Mouse (Mus musculus) adrenal gland, postnatal 25 days (tissue): Measurements from ENCODE around the gene Cpt1c. TPM values are rescaled to one million over a fixed set of nuclear protein-coding genes. Genes with fewer than 3 reads are reported as not detected.

ENCODE experiments used
- DNase-seq: peaks from one replicate; pipeline ENCODE4 v3.0.0; 2021; ENCODE audit warnings: mixed read lengths
- microRNA-seq, 2 experiments: library from miRNA; unstranded; fragments of <30 nt; microRNA quantifications; one replicate each; pipeline ENCODE4 v1.2.0; 2021
- total RNA-seq: library from RNA; stranded (reverse); gene quantifications from 2 replicates; pipeline ENCODE4 v1.2.3, GENCODE M21; 2021

The Cpt1c gene
- total RNA-seq, 1 experiment from 2014 or later: 16.5 TPM

- no peak for DNase-seq
These were observed 56.4 kb downstream of the Cpt1c start for GRCm38 (mm10) chr7:44918219-44918618.

DNA sequence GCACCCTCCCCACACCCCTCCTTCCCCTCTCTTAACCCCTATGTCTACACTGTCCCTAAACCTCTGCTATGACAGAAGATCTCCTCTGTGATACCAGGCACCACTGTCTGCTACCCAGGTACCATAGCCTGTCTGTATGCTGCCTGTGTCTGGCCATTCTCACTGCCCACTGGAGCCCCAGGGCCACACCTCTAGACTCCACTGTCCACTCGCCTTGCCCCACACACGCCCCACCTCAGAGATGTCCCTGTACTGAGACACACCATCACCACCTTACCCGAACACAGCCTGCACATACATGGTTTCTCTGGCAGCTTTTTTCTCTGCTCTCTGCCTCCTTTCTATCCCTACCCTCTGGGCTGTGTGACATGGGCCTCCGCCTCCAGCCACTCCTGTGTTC, 57.8 kb downstream of the Cpt1c start:
- no peak for DNase-seq

GRCm38 (mm10) chr7:44916191-44916590, 58.5 kb downstream of the Cpt1c start:
- no peak for DNase-seq

- DNase-seq: no peak
These were observed 59.3 kb downstream of the Cpt1c start for GRCm38 (mm10) chr7:44915314-44915713.

GRCm38 (mm10) chr7:44914396-44914795, 60.3 kb downstream of the Cpt1c start:
- DNase-seq: no peak

Small RNA genes within 50 kb of the gene (microRNA-seq; reads per million reads assigned to microRNA genes)
- 0 reads per million in 2 experiments for gene Mir7054

Other genes starting within 250 kb of the Cpt1c start
- 58.7 and 59.3 TPM in 2 replicates for gene Vrk3, start 226.4 kb downstream of the Cpt1c start, total RNA-seq
- gene Zfp473, start 223.8 kb downstream of the Cpt1c start, total RNA-seq: 0.71 and 0.88 TPM in 2 replicates
- 40.5 and 44.4 TPM in 2 replicates for gene Nup62, start 158.8 kb downstream of the Cpt1c start, total RNA-seq
- gene Il4i1, start 158.5 kb downstream of the Cpt1c start, total RNA-seq: 2.8 and 3.4 TPM in 2 replicates
- gene Atf5, start 158.2 kb downstream of the Cpt1c start, total RNA-seq: 108 and 165 TPM in 2 replicates
- gene Akt1s1, start 125.9 kb downstream of the Cpt1c start, total RNA-seq: 116 and 138 TPM in 2 replicates
- 62.1 and 88.5 TPM in 2 replicates for gene Tbc1d17, start 125.8 kb downstream of the Cpt1c start, total RNA-seq
- gene Pnkp, start 117.7 kb downstream of the Cpt1c start, total RNA-seq: 53.2 and 55.8 TPM in 2 replicates
- 309 and 326 TPM in 2 replicates for gene Ptov1, start 105.1 kb downstream of the Cpt1c start, total RNA-seq
- 93.7 and 103 TPM in 2 replicates for gene Med25, start 82.1 kb downstream of the Cpt1c start, total RNA-seq
- gene Fuz, start 78.8 kb downstream of the Cpt1c start, total RNA-seq: 37.4 and 37.8 TPM in 2 replicates
- gene Ap2a1, start 45.4 kb downstream of the Cpt1c start, total RNA-seq: 83.7 and 115 TPM in 2 replicates
- not detected in 2 replicates for gene Tsks, start 31.6 kb downstream of the Cpt1c start, total RNA-seq
- 177 and 221 TPM in 2 replicates for gene Prmt1, start 11.7 kb upstream of the Cpt1c start, total RNA-seq
- gene Irf3, start 22.8 kb upstream of the Cpt1c start, total RNA-seq: 138 and 151 TPM in 2 replicates
- gene Bcl2l12, start 23.9 kb upstream of the Cpt1c start, total RNA-seq: 18.7 and 24.4 TPM in 2 replicates
- 86.4 and 99.4 TPM in 2 replicates for gene Scaf1, start 41.5 kb upstream of the Cpt1c start, total RNA-seq
- gene Rras, start 43.1 kb upstream of the Cpt1c start, total RNA-seq: 94.0 and 102 TPM in 2 replicates
- 71.1 and 78.5 TPM in 2 replicates for gene Prr12, start 78.0 kb upstream of the Cpt1c start, total RNA-seq
- 46.5 and 67.2 TPM in 2 replicates for gene Nosip, start 87.6 kb upstream of the Cpt1c start, total RNA-seq
- 19.2 and 21.4 TPM in 2 replicates for gene Prrg2, start 87.8 kb upstream of the Cpt1c start, total RNA-seq
- 27.7 and 33.5 TPM in 2 replicates for gene Rcn3, start 117.4 kb upstream of the Cpt1c start, total RNA-seq
- gene Fcgrt, start 129.0 kb upstream of the Cpt1c start, total RNA-seq: 88.4 and 96.1 TPM in 2 replicates
- 1,211 and 1,259 TPM in 2 replicates for gene Rps11, start 149.6 kb upstream of the Cpt1c start, total RNA-seq
- 1,469 and 1,540 TPM in 2 replicates for gene Rpl13a, start 153.9 kb upstream of the Cpt1c start, total RNA-seq
- not detected in 2 replicates for gene Gm45713, start 161.4 kb upstream of the Cpt1c start, total RNA-seq
- 29.1 and 32.1 TPM in 2 replicates for gene Flt3l, start 161.6 kb upstream of the Cpt1c start, total RNA-seq
- gene Pih1d1, start 179.5 kb upstream of the Cpt1c start, total RNA-seq: 61.7 and 74.3 TPM in 2 replicates
- 79.2 and 106 TPM in 2 replicates for gene Aldh16a1, start 179.7 kb upstream of the Cpt1c start, total RNA-seq
- 0.15 and 0.33 TPM in 2 replicates for gene Slc17a7, start 189.1 kb upstream of the Cpt1c start, total RNA-seq
- not detected in 2 replicates for gene Gfy, start 204.7 kb upstream of the Cpt1c start, total RNA-seq
- not detected in 2 replicates for gene Pth2, start 206.1 kb upstream of the Cpt1c start, total RNA-seq
- 0.12 TPM in 1 of 2 replicates, not detected in the other for gene Ccdc155, start 230.0 kb upstream of the Cpt1c start, total RNA-seq
- gene Dkkl1, start 237.3 kb upstream of the Cpt1c start, total RNA-seq: not detected in 2 replicates
- gene Tead2, start 240.9 kb upstream of the Cpt1c start, total RNA-seq: 15.0 and 15.3 TPM in 2 replicates